17 mouse cellular contexts compared by ENCODE assay signal in genomic region chr8:106834899-106835298, GRCm38 (mm10). TPM values are rescaled to one million over a fixed set of nuclear protein-coding genes. Genes with fewer than 3 reads are reported as not detected.
DNase-seq lines count a peak whose midpoint lies in the region; ATAC-seq lines count a peak whose summit lies in the region.
"Had no signal": no experiment of that assay in that cellular context is flagged by ENCODE, and none has a peak within 500 bp of the region (broad histone marks: within the 10 kb centered on the region; RNA-seq: fewer than 3 reads in every experiment).

No protein-coding gene starts in this region.

- 0 out of 2 replicates have a peak, but pooled peaks cover 7% of the 10 kb centered on the region for H3K4me1 ChIP-seq in kidney, embryonic 14.5 days (ENCODE audit: control insufficient read depth, insufficient read depth, low read length)

- no peak overlapping the region for H3K9ac ChIP-seq in kidney, embryonic 14.5 days (ENCODE audit: low read depth, low read length)
- H3K9ac ChIP-seq: limb, embryonic 15.5 days; midbrain, embryonic 13.5 days; stomach, embryonic 15.5 days had no signal

- no peak for ATAC-seq in kidney, embryonic 14.5 days (ENCODE audit: low FRiP score, low TSS enrichment)
- ATAC-seq: forebrain, embryonic 14.5 days; midbrain, embryonic 13.5 days had no signal

- H3K4me3 ChIP-seq in kidney, embryonic 14.5 days (ENCODE audit: low read length): no peak overlapping the region
- H3K4me3 ChIP-seq: limb, embryonic 15.5 days; midbrain, embryonic 13.5 days; myocyte; stomach, embryonic 15.5 days had no signal

- H3K27me3 ChIP-seq in kidney, embryonic 14.5 days (ENCODE audit: control insufficient read depth, insufficient read depth, low read length): no peaks in the 10 kb centered on the region
- H3K27me3 ChIP-seq: limb, embryonic 15.5 days; midbrain, embryonic 13.5 days; stomach, embryonic 15.5 days had no signal

- 76% methylated on average over 1 of the region's 1 CpGs for WGBS in kidney, embryonic 14.5 days

- no peak overlapping the region for H3K4me2 ChIP-seq in kidney, embryonic 14.5 days (replicated peaks; ENCODE audit: low read depth, low read length)
- H3K4me2 ChIP-seq: limb, embryonic 15.5 days; midbrain, embryonic 13.5 days; stomach, embryonic 15.5 days had no signal

- no peak overlapping the region for H3K27ac ChIP-seq in kidney, embryonic 14.5 days (ENCODE audit: low read depth, low read length)
- H3K27ac ChIP-seq: limb, embryonic 15.5 days; midbrain, embryonic 13.5 days; stomach, embryonic 15.5 days had no signal

- DNase-seq in kidney, adult 11 months: peak; percentile 34
- peak; percentile 79 to 81 for DNase-seq in heart, adult 9 months (ENCODE audit: low spot score in 2 of 2)
- peak; percentile 88 to 90 for DNase-seq in heart, postnatal 10 days
- peak; percentile 62 to 63 for DNase-seq in kidney, postnatal 36 days
- DNase-seq in testis, postnatal 10 days (ENCODE audit: low spot score): no peak
- no peak for DNase-seq in urinary bladder, postnatal 10 days (ENCODE audit: low spot score)
- DNase-seq: B cell, adult 2 months; cerebellum, adult 9-11 months; lung, adult 18-20 months; spleen, adult 18-20 months; thymus, postnatal 25 days had no signal

- intact Hi-C loops in heart, postnatal 10 days (cut with DNase I): loop anchor here (5.0 kb wide), 1 partner anchor 103 kb away; no protein-coding TSS in a partner anchor

- H3K36me3 ChIP-seq in kidney, embryonic 14.5 days (ENCODE audit: control insufficient read depth, insufficient read depth, low read length): no peaks in the 10 kb centered on the region
- H3K36me3 ChIP-seq: limb, embryonic 15.5 days; midbrain, embryonic 13.5 days; stomach, embryonic 15.5 days had no signal

- H3K9me3 ChIP-seq in kidney, embryonic 14.5 days (ENCODE audit: control insufficient read depth, low read length): no peaks in the 10 kb centered on the region
- H3K9me3 ChIP-seq: limb, embryonic 15.5 days; midbrain, embryonic 13.5 days; stomach, embryonic 15.5 days had no signal

RNA-seq across cellular contexts. Expression of gene Has3, which starts 35.1 kb away (rescaled TPM):
- 1.2 and 1.3 TPM in 2 replicates for polyA plus RNA-seq in kidney, embryonic 14.5 days (2014; fragmentation: Nextera tagmentation; extraction: Ambion mirVana)
- total RNA-seq in heart, postnatal 10 days (2021): 1 to 10 TPM; 1.9 to 2.4 TPM

RNA-seq across cellular contexts. Expression of gene Utp4, which starts 58.5 kb away (rescaled TPM):
- polyA plus RNA-seq in kidney, embryonic 14.5 days (2014; fragmentation: Nextera tagmentation; extraction: Ambion mirVana): 72.7 and 92.6 TPM in 2 replicates
- 10 to 100 TPM; 23.8 to 25.0 TPM for total RNA-seq in heart, postnatal 10 days (2021)

Comparison
In these comparisons a context has a peak if more than half of its experiments do, and no peak if none do; other contexts are left out.
1. DNase-seq: peak in kidney, adult 11 months (single experiment), heart, adult 9 months (2 of 2), heart, postnatal 10 days (2 of 2) and kidney, postnatal 36 days (2 of 2); none in testis, postnatal 10 days (single experiment) and urinary bladder, postnatal 10 days (single experiment).